Mouse (Mus musculus) heart, embryonic 14.5 days (tissue): ENCODE data around the gene Col4a2. TPM values are rescaled to one million over a fixed set of nuclear protein-coding genes. Genes with fewer than 3 reads are reported as not detected.
A peak's percentile ranks its signal among the peaks of the same experiment; 100 is the strongest.

Source experiments
- ATAC-seq: fragments of 200-750 bp; cut with Nextera tagmentation; 2 replicates; pipeline ENCODE4 v1.8.0; 2017; ENCODE audit warnings: low read depth, moderate TSS enrichment; ENCODE audit not compliant: insufficient number of reproducible peaks, insufficient read depth, low FRiP score
- H3K27ac ChIP-seq, 2 experiments: fragments of 200-500 bp in 1 of 2; fragments of 300-500 bp in 1 of 2; sonication (generic) in 1 of 2; replicated peaks in 1 of 2; 2 replicates each; pipeline ENCODE4 v1.5.1; 2012 to 2014; ENCODE audit warnings: low read depth in 2 of 2, low read length in 2 of 2, control low read depth in 1 of 2, mild to moderate bottlenecking in 1 of 2, mixed read lengths in 1 of 2; ENCODE audit not compliant: control insufficient read depth in 1 of 2, insufficient read depth in 1 of 2
- H3K27me3 ChIP-seq: fragments of 300-500 bp; sonication (generic); 2 replicates; pipeline ENCODE4 v1.6.1; 2014; ENCODE audit warnings: mild to moderate bottlenecking, low read length, control low read depth; ENCODE audit not compliant: control insufficient read depth, insufficient read depth
- H3K36me3 ChIP-seq: fragments of 300-500 bp; sonication (generic); 2 replicates; pipeline ENCODE4 v1.6.1; 2014; ENCODE audit warnings: mild to moderate bottlenecking, control low read depth, low read length, mixed read lengths; ENCODE audit not compliant: control insufficient read depth, insufficient read depth
- H3K4me1 ChIP-seq, 2 experiments: fragments of 200-500 bp in 1 of 2; fragments of 300-500 bp in 1 of 2; sonication (generic) in 1 of 2; 2 replicates each; pipeline ENCODE4 v1.6.1; 2012 to 2014; ENCODE audit warnings: low read length in 2 of 2, control low read depth in 1 of 2, mixed read lengths in 1 of 2; ENCODE audit not compliant: control insufficient read depth in 2 of 2, insufficient read depth in 2 of 2
- H3K4me2 ChIP-seq: fragments of 300-500 bp; sonication (generic); 2 replicates; pipeline ENCODE4 v1.6.1; 2014; ENCODE audit warnings: mild to moderate bottlenecking, low read length
- H3K4me3 ChIP-seq, 2 experiments: fragments of 200-500 bp in 1 of 2; fragments of 300-500 bp in 1 of 2; sonication (generic) in 1 of 2; 2 replicates each; pipeline ENCODE4 v1.5.1; 2012 to 2014; ENCODE audit warnings: low read length in 2 of 2, mild to moderate bottlenecking in 2 of 2, control low read depth in 1 of 2, low read depth in 1 of 2, moderate library complexity in 1 of 2; ENCODE audit not compliant: control insufficient read depth in 1 of 2, insufficient read depth in 1 of 2
- H3K9ac ChIP-seq: fragments of 300-500 bp; sonication (generic); 2 replicates; pipeline ENCODE4 v1.6.1; 2014; ENCODE audit warnings: mild to moderate bottlenecking, low read length
- H3K9me3 ChIP-seq: fragments of 300-500 bp; sonication (generic); 2 replicates; pipeline ENCODE4 v1.6.1; 2016; ENCODE audit warnings: low read length, control low read depth; ENCODE audit not compliant: control insufficient read depth
- WGBS: fragments of 180-500 bp; shearing (Covaris S2); extraction: QIAGEN DNeasy Blood & Tissue Kit; methylation state at CpG from one replicate; pipeline ENCODE4 v1.1.7; 2014; 5-methylcytosine and 5-hydroxymethylcytosine counted together
- polyA plus RNA-seq: library from polyadenylated mRNA; unstranded; fragments of >200 nt; fragmentation: Nextera tagmentation; extraction: Ambion mirVana; gene quantifications from 2 replicates; pipeline ENCODE4 v1.2.1, GENCODE M21; 2014

Col4a2 gene
- polyA plus RNA-seq, 1 experiment from 2014 or later: 77.7 TPM

DNA sequence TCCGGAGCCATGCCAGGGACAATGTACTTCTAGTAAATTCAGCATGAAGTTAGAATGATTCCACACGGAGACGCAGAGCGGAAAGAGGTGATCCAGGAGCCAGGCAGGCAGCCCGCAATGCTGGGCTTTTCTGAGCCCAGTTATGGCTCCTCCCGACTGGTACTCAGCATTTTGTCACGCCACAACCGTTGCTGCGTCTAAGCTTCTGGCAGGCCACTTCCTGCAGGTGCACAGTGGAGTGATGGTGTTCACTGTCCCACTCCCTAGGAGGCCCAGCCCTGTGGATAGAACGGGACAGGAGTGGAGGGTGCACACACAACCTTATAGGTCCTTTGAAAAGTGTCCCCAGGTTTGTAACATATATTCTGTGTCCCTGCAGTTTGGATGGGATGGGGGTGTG, 83.0 kb downstream of the Col4a2 start:
- H3K4me3 ChIP-seq: no peak overlapping the region
- WGBS: 60% methylated on average over 10 of the region's 10 CpGs
- no peak overlapping the region for H3K4me2 ChIP-seq
- peaks cover 34 to 46% of the 10 kb centered on the region in 2 experiments for H3K4me1 ChIP-seq
- H3K36me3 ChIP-seq: 0 out of 2 replicates have a peak, but pooled peaks cover 2% of the 10 kb centered on the region
- ATAC-seq: no peak
- peak overlapping the region; percentile 23 to 58; a peak in 3 of 4 replicates for H3K27ac ChIP-seq
- H3K9me3 ChIP-seq: peaks cover 6% of the 10 kb centered on the region; the same call in 1 of the 2 replicates
- peak overlapping the region; percentile 38; the same call in 1 of the 2 replicates for H3K9ac ChIP-seq
- H3K27me3 ChIP-seq: no peaks in the 10 kb centered on the region

DNA sequence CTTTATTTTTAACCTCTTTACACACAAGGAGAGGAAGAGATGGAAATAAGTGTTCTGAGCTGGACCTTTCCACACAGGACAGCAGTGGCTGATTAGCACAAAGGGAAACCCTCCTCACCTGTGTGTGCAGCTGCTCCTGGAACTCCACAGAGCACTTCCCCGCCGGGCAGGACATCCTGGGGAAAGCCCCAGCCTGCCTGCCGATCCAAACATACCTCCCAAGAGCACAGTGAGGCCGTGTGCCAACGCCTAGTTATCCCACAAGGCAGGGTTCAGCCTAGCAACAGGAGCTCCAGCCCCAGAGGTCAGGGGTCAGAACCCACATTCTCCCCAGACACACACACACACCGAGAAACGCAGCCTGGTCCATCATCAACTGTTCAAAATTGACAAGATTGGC, 83.5 kb downstream of the Col4a2 start:
- no peaks in the 10 kb centered on the region for H3K27me3 ChIP-seq
- H3K36me3 ChIP-seq: peaks cover 6% of the 10 kb centered on the region
- H3K9ac ChIP-seq: 0 out of 2 replicates have a peak overlapping the region, but pooled peaks have one; percentile 12
- peaks cover 36 to 49% of the 10 kb centered on the region in 2 experiments for H3K4me1 ChIP-seq
- H3K4me3 ChIP-seq: no peak overlapping the region
- 33% methylated on average over 7 of the region's 7 CpGs for WGBS
- H3K4me2 ChIP-seq: no peak overlapping the region
- ATAC-seq: no peak
- H3K9me3 ChIP-seq: peaks cover 6% of the 10 kb centered on the region; the same call in 1 of the 2 replicates
- H3K27ac ChIP-seq: peak overlapping the region in 1 of 2 experiments; percentile 58; a peak in 3 of 4 replicates

DNA sequence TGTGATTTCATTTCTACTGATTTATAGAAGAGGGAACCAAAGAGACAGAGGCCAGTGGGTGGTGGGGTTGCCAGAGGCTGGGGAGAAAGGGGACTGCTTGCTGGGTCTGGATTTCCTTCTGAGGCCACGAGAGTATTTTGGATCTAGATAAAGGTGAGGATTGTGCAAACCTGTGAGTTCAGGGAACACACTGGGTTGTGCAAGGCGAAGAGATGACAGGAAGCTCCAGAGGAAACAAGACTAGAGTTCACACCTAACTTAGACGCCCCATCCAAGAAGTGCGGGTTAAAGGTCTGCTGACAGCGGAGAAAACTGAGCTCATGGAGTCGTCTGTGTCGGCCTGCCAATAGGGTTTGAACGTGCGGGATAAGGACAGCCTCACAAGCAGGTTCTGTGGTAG, 84.5 kb downstream of the Col4a2 start:
- Histone ChIP-seq H3K27ac (0 out of 4 replicates have a peak overlapping the region, but pooled peaks of 1 of the 2 experiments have one; percentile 58), H3K4me1 (peaks cover 38 to 53% of the 10 kb centered on the region in 2 experiments), H3K9ac (no peak overlapping the region), H3K9me3 (peaks cover 2% of the 10 kb centered on the region; the same call in 1 of the 2 replicates), H3K36me3 (peaks cover 16% of the 10 kb centered on the region), H3K4me2 (no peak overlapping the region), H3K4me3 (no peak overlapping the region), H3K27me3 (no peaks in the 10 kb centered on the region)
- WGBS: 71% methylated on average over 9 of the region's 9 CpGs
- no peak for ATAC-seq

DNA sequence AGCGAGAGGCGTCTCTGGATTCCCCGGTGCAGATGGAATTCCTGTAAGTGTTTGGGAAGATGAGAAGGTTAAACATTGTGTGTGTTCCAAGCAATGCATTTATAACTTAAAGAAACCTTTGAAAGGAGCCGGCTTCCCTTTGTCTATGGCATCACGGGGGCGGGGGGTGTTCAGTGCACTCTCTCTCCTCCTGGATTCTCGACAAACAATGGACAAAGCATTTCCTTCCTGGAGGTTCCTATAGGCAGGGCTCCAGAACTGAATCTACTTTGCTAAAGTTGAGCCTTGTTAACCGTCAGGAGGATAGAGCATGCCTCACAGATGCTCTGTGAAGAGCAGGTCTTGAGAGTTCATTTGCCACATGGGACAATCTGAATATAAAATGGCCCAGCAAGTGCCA, 87.1 kb downstream of the Col4a2 start:
- no peaks in the 10 kb centered on the region for H3K27me3 ChIP-seq
- H3K4me2 ChIP-seq: no peak overlapping the region
- no peak overlapping the region for H3K9ac ChIP-seq
- peaks cover 42% of the 10 kb centered on the region for H3K36me3 ChIP-seq
- 58% methylated on average over 8 of the region's 8 CpGs for WGBS
- H3K9me3 ChIP-seq: no peaks in the 10 kb centered on the region
- H3K4me1 ChIP-seq: peaks cover 22 to 32% of the 10 kb centered on the region in 2 experiments
- no peak for ATAC-seq
- peak overlapping the region; percentile 50 to 53 for H3K27ac ChIP-seq
- no peak overlapping the region for H3K4me3 ChIP-seq

DNA sequence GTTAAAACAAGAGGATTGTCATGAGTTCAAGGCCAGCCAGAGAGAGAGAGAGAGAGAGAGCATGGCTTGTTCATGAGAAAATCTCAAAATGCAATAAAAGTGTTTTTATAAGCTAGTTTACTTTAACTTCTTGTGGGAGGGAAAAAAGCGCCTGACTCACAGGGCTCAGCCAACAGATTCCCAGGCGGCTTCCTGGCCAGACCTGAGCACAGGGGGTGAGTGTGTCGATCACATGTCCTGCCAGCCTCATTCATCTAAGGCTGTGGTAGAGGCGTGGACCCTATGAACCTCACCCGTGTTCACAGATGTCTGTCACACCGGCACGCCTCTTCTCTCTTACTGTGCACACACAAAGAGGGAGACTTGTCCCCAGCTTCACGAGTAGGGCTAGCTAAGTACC, 87.6 kb downstream of the Col4a2 start:
- H3K4me3 ChIP-seq: no peak overlapping the region
- no peak for ATAC-seq
- no peaks in the 10 kb centered on the region for H3K9me3 ChIP-seq
- no peak overlapping the region for H3K9ac ChIP-seq
- peaks cover 43% of the 10 kb centered on the region for H3K36me3 ChIP-seq
- H3K4me2 ChIP-seq: no peak overlapping the region
- WGBS: 74% methylated on average over 8 of the region's 8 CpGs
- peak overlapping the region; percentile 4 to 53; a peak in 2 of 4 replicates for H3K27ac ChIP-seq
- no peaks in the 10 kb centered on the region for H3K27me3 ChIP-seq
- peaks cover 19 to 26% of the 10 kb centered on the region in 2 experiments for H3K4me1 ChIP-seq

DNA sequence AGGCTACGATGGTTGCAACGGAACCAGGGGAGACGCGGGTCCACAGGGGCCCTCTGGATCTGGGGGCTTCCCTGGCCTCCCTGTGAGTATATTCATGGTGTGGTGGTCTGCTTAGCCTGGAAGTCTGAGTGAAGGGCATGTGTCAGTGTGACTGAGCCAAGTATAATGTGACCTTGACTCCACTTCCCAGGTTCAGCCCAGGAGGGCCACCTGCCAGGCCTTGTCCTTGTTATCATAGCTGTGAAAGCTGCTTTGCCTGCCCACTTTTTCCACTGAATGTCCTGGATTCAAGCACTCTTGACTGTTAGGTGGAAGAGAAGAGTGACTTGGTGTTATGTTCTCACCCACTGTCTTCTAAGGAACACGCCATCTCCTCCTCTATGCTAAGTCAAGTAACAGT, 88.6 kb downstream of the Col4a2 start:
- peaks cover 49% of the 10 kb centered on the region for H3K36me3 ChIP-seq
- H3K27ac ChIP-seq: 0 out of 4 replicates have a peak overlapping the region, but pooled peaks of 1 of the 2 experiments have one; percentile 3
- no peaks in the 10 kb centered on the region for H3K27me3 ChIP-seq
- 89% methylated on average over 5 of the region's 5 CpGs for WGBS
- H3K4me3 ChIP-seq: no peak overlapping the region
- peak overlapping the region; percentile 17; the same call in 1 of the 2 replicates for H3K9ac ChIP-seq
- no peak for ATAC-seq
- H3K4me1 ChIP-seq: peaks cover 18 to 24% of the 10 kb centered on the region in 2 experiments
- H3K4me2 ChIP-seq: no peak overlapping the region
- no peaks in the 10 kb centered on the region for H3K9me3 ChIP-seq

DNA sequence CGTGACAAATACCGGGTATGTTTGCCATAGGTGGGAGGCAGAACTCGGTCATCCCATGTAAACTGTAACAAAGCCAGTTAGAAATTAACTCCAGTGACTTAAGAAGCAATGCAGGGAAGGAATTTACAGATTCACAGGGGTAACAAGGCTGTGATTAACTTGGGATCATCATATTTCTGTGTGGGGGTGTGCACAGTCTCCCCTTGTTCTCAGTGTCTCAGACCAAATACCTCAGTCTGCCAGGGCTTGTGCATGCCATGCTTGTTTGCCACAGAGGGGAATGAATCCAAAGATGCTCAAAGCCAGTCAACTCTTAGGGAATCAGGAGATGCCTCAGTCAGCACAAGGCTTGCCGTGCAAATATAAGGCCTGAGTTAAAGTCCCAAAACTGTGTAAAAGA, 89.6 kb downstream of the Col4a2 start:
- Histone ChIP-seq H3K4me3 (no peak overlapping the region), H3K9ac (no peak overlapping the region), H3K27ac (no peak overlapping the region), H3K36me3 (peaks cover 55% of the 10 kb centered on the region), H3K4me2 (no peak overlapping the region), H3K27me3 (no peaks in the 10 kb centered on the region), H3K4me1 (peaks cover 22 to 33% of the 10 kb centered on the region in 2 experiments), H3K9me3 (no peaks in the 10 kb centered on the region)
- ATAC-seq: no peak
- WGBS: 95% methylated on average over 4 of the region's 4 CpGs

DNA sequence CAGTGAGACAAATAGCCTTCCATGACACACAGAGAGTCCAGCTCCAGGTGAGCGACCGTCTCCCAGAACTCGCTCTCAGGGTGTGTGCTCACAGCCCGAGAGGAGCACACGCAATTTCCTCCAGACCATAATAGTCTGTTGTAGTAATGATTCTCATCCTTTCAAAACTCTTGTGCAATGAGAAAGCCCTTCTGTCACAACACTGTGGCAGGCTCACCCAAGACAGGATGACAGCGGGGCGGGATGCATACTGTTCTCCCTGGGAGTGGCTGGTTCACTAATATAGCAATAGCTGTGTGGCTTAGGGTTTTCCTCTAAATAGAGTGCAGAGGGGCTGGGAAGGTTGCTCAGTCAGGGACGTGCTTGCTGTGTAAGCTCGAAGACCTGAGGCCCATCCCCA, 91.2 kb downstream of the Col4a2 start:
- H3K27ac ChIP-seq: no peak overlapping the region
- H3K27me3 ChIP-seq: no peaks in the 10 kb centered on the region
- no peak overlapping the region for H3K9ac ChIP-seq
- no peak for ATAC-seq
- no peak overlapping the region for H3K4me3 ChIP-seq
- H3K4me2 ChIP-seq: no peak overlapping the region
- WGBS: 95% methylated on average over 9 of the region's 9 CpGs
- no peaks in the 10 kb centered on the region for H3K9me3 ChIP-seq
- peaks cover 22 to 33% of the 10 kb centered on the region in 2 experiments for H3K4me1 ChIP-seq
- H3K36me3 ChIP-seq: peaks cover 69% of the 10 kb centered on the region
